12 mouse cellular contexts compared by ENCODE assay signal in genomic region chr10:87351400-87352172, GRCm38 (mm10).
A peak's percentile ranks its signal among the peaks of the same experiment; 100 is the strongest.
DNase-seq lines count a peak whose midpoint lies in the region; ATAC-seq and TF ChIP-seq lines count a peak whose summit lies in the region.
"Had no signal": no experiment of that assay in that cellular context is flagged by ENCODE, and none has a peak within 500 bp of the region (broad histone marks: within the 10 kb centered on the region; RNA-seq: fewer than 3 reads in every experiment).

No protein-coding gene starts in this region.

- intact Hi-C loops in heart, adult 2 months (cut with DNase I): no loop called here

- TF ChIP-seq POLR2A in cerebellum, adult 2 months (IDR thresholded peaks at IDR 0.05; ENCODE audit: borderline replicate concordance, insufficient read depth, low read length): no peak
- TF ChIP-seq POLR2A in heart, adult 2 months (IDR thresholded peaks at IDR 0.05; ENCODE audit: insufficient read depth, low read depth, low read length): no peak

- no peak overlapping the region for H3K4me3 ChIP-seq in cerebellum, adult 2 months (replicated peaks; ENCODE audit: insufficient read depth, low read depth, low read length)
- peak overlapping the region; percentile 11 for H3K4me3 ChIP-seq in forebrain, postnatal 0 days (ENCODE audit: low read depth, low read length)
- no peak overlapping the region for H3K4me3 ChIP-seq in neural tube, embryonic 14.5 days (ENCODE audit: low read depth, low read length)
- no peak overlapping the region for H3K4me3 ChIP-seq in heart, adult 2 months
- H3K4me3 ChIP-seq: myocyte had no signal

- TF ChIP-seq CTCF in cerebellum, adult 2 months (IDR thresholded peaks at IDR 0.05; ENCODE audit: borderline replicate concordance, insufficient read depth, low read depth, low read length): no peak
- no peak for TF ChIP-seq CTCF in forebrain, postnatal 0 days (IDR thresholded peaks at IDR 0.05; ENCODE audit: low read depth)
- TF ChIP-seq CTCF in heart, adult 2 months (IDR thresholded peaks at IDR 0.05): no peak

- WGBS in cerebellum, adult 2 months: 31% methylated on average over 19 of the region's 19 CpGs
- 13% methylated on average over 19 of the region's 19 CpGs for whole genome bisulfite sequencing in forebrain, postnatal 0 days
- 17% methylated on average over 19 of the region's 19 CpGs for WGBS in neural tube, embryonic 14.5 days
- WGBS in heart, adult 2 months: 62% methylated on average over 19 of the region's 19 CpGs

- peak; percentile 46 to 53 for DNase-seq in cerebellum, postnatal 10 days
- DNase-seq in cerebellum, adult 2 months: no peak
- DNase-seq in forebrain, postnatal 0 days: peak; percentile 84
- peak; percentile 52 to 83 for DNase-seq in layer of hippocampus, postnatal 14 days (ENCODE audit: low spot score in 2 of 2)
- DNase-seq in adipocyte (ENCODE audit: low spot score): no peak
- no peak for DNase-seq in heart, adult 2 months
- no peak for DNase-seq in kidney, adult 9 months
- DNase-seq: adrenal gland, adult 8-10 months; cerebellum, postnatal 36 days; lung, adult 2 months had no signal

- H3K27me3 ChIP-seq in cerebellum, adult 2 months (ENCODE audit: control insufficient read depth, insufficient read depth, low read length): no peaks in the 10 kb centered on the region
- H3K27me3 ChIP-seq in forebrain, postnatal 0 days (ENCODE audit: insufficient read depth, low read length): no peaks in the 10 kb centered on the region
- no peaks in the 10 kb centered on the region for H3K27me3 ChIP-seq in neural tube, embryonic 14.5 days (ENCODE audit: control insufficient read depth, insufficient read depth, low read length)
- H3K27me3 ChIP-seq in heart, adult 2 months (ENCODE audit: control insufficient read depth, insufficient read depth, low read length): no peaks in the 10 kb centered on the region

- no peaks in the 10 kb centered on the region for H3K79me2 ChIP-seq in heart, adult 2 months (replicated peaks; ENCODE audit: control insufficient read depth, insufficient read depth, low read length)

- no peaks in the 10 kb centered on the region for H3K36me3 ChIP-seq in forebrain, postnatal 0 days (ENCODE audit: insufficient read depth)
- no peaks in the 10 kb centered on the region for H3K36me3 ChIP-seq in neural tube, embryonic 14.5 days (ENCODE audit: control insufficient read depth, insufficient read depth, low read length)
- no peaks in the 10 kb centered on the region for H3K36me3 ChIP-seq in heart, adult 2 months (ENCODE audit: control insufficient read depth, insufficient read depth, low read length)

- H3K9me3 ChIP-seq in forebrain, postnatal 0 days (ENCODE audit: low read length): no peaks in the 10 kb centered on the region
- H3K9me3 ChIP-seq in neural tube, embryonic 14.5 days (ENCODE audit: control insufficient read depth, low read length): no peaks in the 10 kb centered on the region

- H3K4me2 ChIP-seq in forebrain, postnatal 0 days (ENCODE audit: low read depth): peak overlapping the region; percentile 46
- peak overlapping the region; percentile 45; the same call in 1 of the 2 replicates for H3K4me2 ChIP-seq in neural tube, embryonic 14.5 days (ENCODE audit: low read depth, low read length)

- H3K9ac ChIP-seq in forebrain, postnatal 0 days: peak overlapping the region; percentile 44
- H3K9ac ChIP-seq in neural tube, embryonic 14.5 days (replicated peaks; ENCODE audit: low read depth, low read length): no peak overlapping the region
- H3K9ac ChIP-seq in heart, adult 2 months (ENCODE audit: low read depth, low read length): no peak overlapping the region

- H3K4me1 ChIP-seq in cerebellum, adult 2 months (ENCODE audit: control insufficient read depth, insufficient read depth, low read length): no peaks in the 10 kb centered on the region
- peaks cover 10% of the 10 kb centered on the region; the same call in 1 of the 2 replicates for H3K4me1 ChIP-seq in forebrain, postnatal 0 days (ENCODE audit: insufficient read depth)
- H3K4me1 ChIP-seq in neural tube, embryonic 14.5 days (ENCODE audit: control insufficient read depth, insufficient read depth, low read length): no peaks in the 10 kb centered on the region
- no peaks in the 10 kb centered on the region for H3K4me1 ChIP-seq in heart, adult 2 months (ENCODE audit: control insufficient read depth, insufficient read depth, low read length)

- no peak overlapping the region for H3K27ac ChIP-seq in cerebellum, adult 2 months (ENCODE audit: insufficient read depth, low read length)
- H3K27ac ChIP-seq in forebrain, postnatal 0 days (ENCODE audit: low read depth, low read length): peak overlapping the region; percentile 64
- H3K27ac ChIP-seq in neural tube, embryonic 14.5 days (ENCODE audit: low read depth, low read length): peak overlapping the region; percentile 41; the same call in 1 of the 2 replicates
- no peak overlapping the region for H3K27ac ChIP-seq in heart, adult 2 months

- ATAC-seq in forebrain, postnatal 0 days: peak; percentile 91
- ATAC-seq in neural tube, embryonic 14.5 days (ENCODE audit: low read depth): peak; percentile 91

- TF ChIP-seq EP300 in heart, adult 2 months (IDR thresholded peaks at IDR 0.05; ENCODE audit: insufficient read depth, low read depth, low read length): no peak

Comparison
In these comparisons a context has a peak if more than half of its experiments do, and no peak if none do; other contexts are left out.
1. DNase-seq: peak in cerebellum, postnatal 10 days (2 of 2), forebrain, postnatal 0 days (single experiment) and layer of hippocampus, postnatal 14 days (2 of 2); none in cerebellum, adult 2 months (0 of 2), adipocyte (single experiment), heart, adult 2 months (0 of 2) and kidney, adult 9 months (single experiment).
2. H3K27ac ChIP-seq: peak in forebrain, postnatal 0 days (single experiment) and neural tube, embryonic 14.5 days (single experiment); none in cerebellum, adult 2 months (single experiment) and heart, adult 2 months (single experiment).